Mouse (Mus musculus): ENCODE results near the gene Phgdh. TPM values are rescaled to one million over a fixed set of nuclear protein-coding genes. Genes with fewer than 3 reads are reported as not detected.

Gene Phgdh
- total and polyA plus RNA-seq, 3 experiments = not detected

- ATAC-seq (ENCODE audit: extremely low read depth, insufficient number of reproducible peaks, low FRiP score, poor library complexity, severe bottlenecking) (no peak), DNase-seq (ENCODE audit: low spot score) (no peak)
- no peaks in the 10 kb centered on the region for H3K36me3 ChIP-seq (replicated peaks)
- TF ChIP-seq GATA1 (IDR thresholded peaks at IDR 0.05; ENCODE audit: borderline replicate concordance, low read length) = no peak
- TF ChIP-seq CTCF (IDR thresholded peaks at IDR 0.05; ENCODE audit: low read depth, low read length) = no peak
- TF ChIP-seq GATA2 (IDR thresholded peaks at IDR 0.05; ENCODE audit: borderline replicate concordance, low read depth, low read length) = no peak
- TF ChIP-seq TAL1 (conservative IDR thresholded peaks at IDR 0.05; ENCODE audit: low read depth, low read length) = no peak
- no peak for TF ChIP-seq POLR2AphosphoS5 (IDR thresholded peaks at IDR 0.05; ENCODE audit: insufficient replicate concordance, low read depth, low read length)
- H3K4me1 ChIP-seq (ENCODE audit: insufficient read depth, low read depth, low read length) = no peaks in the 10 kb centered on the region
- peaks cover 41% of the 10 kb centered on the region for H3K9me3 ChIP-seq (replicated peaks)
- H3K27me3 ChIP-seq (ENCODE audit: insufficient read depth, low read length) = no peaks in the 10 kb centered on the region
- no peak overlapping the region; the same call in 1 of the 2 replicates for H3K4me3 ChIP-seq (ENCODE audit: low read depth, low read length)
Measured at GRCm38 (mm10) chr3:98295965-98296364, 43.8 kb downstream of the Phgdh start.

GRCm38 (mm10) chr3:98291044-98291443, 48.7 kb downstream of the Phgdh start:
- no peak overlapping the region for H3K4me3 ChIP-seq (ENCODE audit: low read depth, low read length)
- H3K27me3 ChIP-seq (ENCODE audit: insufficient read depth, low read length) = no peaks in the 10 kb centered on the region
- ATAC-seq (ENCODE audit: extremely low read depth, insufficient number of reproducible peaks, low FRiP score, poor library complexity, severe bottlenecking) (no peak), DNase-seq (ENCODE audit: low spot score) (no peak)
- peaks cover 28% of the 10 kb centered on the region for H3K9me3 ChIP-seq (replicated peaks)
- H3K36me3 ChIP-seq (replicated peaks) = no peaks in the 10 kb centered on the region
- H3K4me1 ChIP-seq (ENCODE audit: insufficient read depth, low read depth, low read length) = no peaks in the 10 kb centered on the region
- TF ChIP-seq POLR2AphosphoS5 (IDR thresholded peaks at IDR 0.05; ENCODE audit: insufficient replicate concordance, low read depth, low read length) = no peak

GRCm38 (mm10) chr3:98283205-98283604, 56.6 kb downstream of the Phgdh start:
- TF ChIP-seq CTCF (IDR thresholded peaks at IDR 0.05; ENCODE audit: low read depth, low read length) (no peak), GATA2 (IDR thresholded peaks at IDR 0.05; ENCODE audit: borderline replicate concordance, low read depth, low read length) (no peak), POLR2AphosphoS5 (IDR thresholded peaks at IDR 0.05; ENCODE audit: insufficient replicate concordance, low read depth, low read length) (no peak), GATA1 (IDR thresholded peaks at IDR 0.05; ENCODE audit: borderline replicate concordance, low read length) (no peak), TAL1 (conservative IDR thresholded peaks at IDR 0.05; ENCODE audit: low read depth, low read length) (no peak)
- Histone ChIP-seq H3K4me1 (ENCODE audit: insufficient read depth, low read depth, low read length) (no peaks in the 10 kb centered on the region), H3K9me3 (replicated peaks) (peaks cover 49% of the 10 kb centered on the region), H3K4me3 (ENCODE audit: low read depth, low read length) (no peak overlapping the region), H3K36me3 (replicated peaks) (no peaks in the 10 kb centered on the region), H3K27me3 (ENCODE audit: insufficient read depth, low read length) (no peaks in the 10 kb centered on the region)
- DNase-seq (ENCODE audit: low spot score) (no peak), ATAC-seq (ENCODE audit: extremely low read depth, insufficient number of reproducible peaks, low FRiP score, poor library complexity, severe bottlenecking) (no peak)

GRCm38 (mm10) chr3:98282422-98282821, 57.4 kb downstream of the Phgdh start:
- H3K27me3 ChIP-seq (ENCODE audit: insufficient read depth, low read length) = no peaks in the 10 kb centered on the region
- no peaks in the 10 kb centered on the region for H3K4me1 ChIP-seq (ENCODE audit: insufficient read depth, low read depth, low read length)
- H3K4me3 ChIP-seq (ENCODE audit: low read depth, low read length) = no peak overlapping the region
- no peaks in the 10 kb centered on the region for H3K36me3 ChIP-seq (replicated peaks)
- TF ChIP-seq POLR2AphosphoS5 (IDR thresholded peaks at IDR 0.05; ENCODE audit: insufficient replicate concordance, low read depth, low read length) (no peak), TAL1 (conservative IDR thresholded peaks at IDR 0.05; ENCODE audit: low read depth, low read length) (no peak), GATA2 (IDR thresholded peaks at IDR 0.05; ENCODE audit: borderline replicate concordance, low read depth, low read length) (no peak), CTCF (IDR thresholded peaks at IDR 0.05; ENCODE audit: low read depth, low read length) (no peak), GATA1 (IDR thresholded peaks at IDR 0.05; ENCODE audit: borderline replicate concordance, low read length) (no peak)
- DNase-seq (ENCODE audit: low spot score) (no peak), ATAC-seq (ENCODE audit: extremely low read depth, insufficient number of reproducible peaks, low FRiP score, poor library complexity, severe bottlenecking) (no peak)
- peaks cover 54% of the 10 kb centered on the region for H3K9me3 ChIP-seq (replicated peaks)

GRCm38 (mm10) chr3:98280933-98281678, 58.7 kb downstream of the Phgdh start:
- no peak for ATAC-seq (ENCODE audit: extremely low read depth, insufficient number of reproducible peaks, low FRiP score, poor library complexity, severe bottlenecking)
- TF ChIP-seq TAL1 (conservative IDR thresholded peaks at IDR 0.05; ENCODE audit: low read depth, low read length) = no peak
- TF ChIP-seq POLR2AphosphoS5 (IDR thresholded peaks at IDR 0.05; ENCODE audit: insufficient replicate concordance, low read depth, low read length) = no peak
- TF ChIP-seq CTCF (IDR thresholded peaks at IDR 0.05; ENCODE audit: low read depth, low read length) = no peak
- TF ChIP-seq GATA2 (IDR thresholded peaks at IDR 0.05; ENCODE audit: borderline replicate concordance, low read depth, low read length) = no peak
- no peak for TF ChIP-seq GATA1 (IDR thresholded peaks at IDR 0.05; ENCODE audit: borderline replicate concordance, low read length)
- Histone ChIP-seq H3K27me3 (ENCODE audit: insufficient read depth, low read length) (no peaks in the 10 kb centered on the region), H3K4me1 (ENCODE audit: insufficient read depth, low read depth, low read length) (no peaks in the 10 kb centered on the region), H3K9me3 (replicated peaks) (peaks cover 59% of the 10 kb centered on the region), H3K36me3 (replicated peaks) (no peaks in the 10 kb centered on the region), H3K4me3 (ENCODE audit: low read depth, low read length) (no peak overlapping the region)
- DNase-seq (ENCODE audit: low spot score) = no peak

GRCm38 (mm10) chr3:98280204-98280932, 59.4 kb downstream of the Phgdh start, which contains the start of gene Hmgcs2:
Gene Hmgcs2, plus strand, starts transcription at chr3:98280435.
- H3K4me3 ChIP-seq (ENCODE audit: low read depth, low read length) = no peak within 1 kb of the TSS
- TF ChIP-seq CTCF (IDR thresholded peaks at IDR 0.05; ENCODE audit: low read depth, low read length) (no peak), TAL1 (conservative IDR thresholded peaks at IDR 0.05; ENCODE audit: low read depth, low read length) (no peak), GATA2 (IDR thresholded peaks at IDR 0.05; ENCODE audit: borderline replicate concordance, low read depth, low read length) (no peak), GATA1 (IDR thresholded peaks at IDR 0.05; ENCODE audit: borderline replicate concordance, low read length) (no peak), POLR2AphosphoS5 (IDR thresholded peaks at IDR 0.05; ENCODE audit: insufficient replicate concordance, low read depth, low read length) (no peak)
- DNase-seq (ENCODE audit: low spot score) = no peak
- peaks cover 59% of the 10 kb centered on the region for H3K9me3 ChIP-seq (replicated peaks)
- H3K27me3 ChIP-seq (ENCODE audit: insufficient read depth, low read length) = no peaks in the 10 kb centered on the region
- no peaks in the 10 kb centered on the region for H3K36me3 ChIP-seq (replicated peaks)
- no peak for ATAC-seq (ENCODE audit: extremely low read depth, insufficient number of reproducible peaks, low FRiP score, poor library complexity, severe bottlenecking)
- H3K4me1 ChIP-seq (ENCODE audit: insufficient read depth, low read depth, low read length) = no peaks in the 10 kb centered on the region
